Mouse (Mus musculus) lung, adult 2 months (tissue): ENCODE results near the gene Grpel1. TPM values are rescaled to one million over a fixed set of nuclear protein-coding genes. Genes with fewer than 3 reads are reported as not detected.

Source experiments
- DNase-seq: peaks from one replicate; pipeline ENCODE4 v3.0.0; 2022
- H3K4me1 ChIP-seq: fragments of 200-500 bp; 2 replicates; pipeline ENCODE4 v1.6.1; 2011; ENCODE audit warnings: low read length; ENCODE audit not compliant: control insufficient read depth, insufficient read depth
- H3K4me3 ChIP-seq: fragments of 200-500 bp; replicated peaks from 2 replicates; pipeline ENCODE3; 2011; ENCODE audit warnings: low read depth, mild to moderate bottlenecking, control low read depth, low read length; ENCODE audit errors: extremely low read depth
- CTCF ChIP-seq: fragments of 200-500 bp; IDR thresholded peaks from 2 replicates; pipeline ENCODE4 v1.5.1; 2011; ENCODE audit warnings: mild to moderate bottlenecking, low read length, control low read depth; ENCODE audit not compliant: insufficient read depth
- POLR2A ChIP-seq: fragments of 200-500 bp; IDR thresholded peaks from 2 replicates; pipeline ENCODE4 v1.6.1; 2011; ENCODE audit warnings: low read depth, mild to moderate bottlenecking, control low read depth, low read length, borderline replicate concordance; ENCODE audit errors: extremely low read depth
- WGBS: fragments of 180-500 bp; shearing (Covaris S2); methylation state at CpG from one replicate; pipeline ENCODE4 v1.1.7; 2018; 5-methylcytosine and 5-hydroxymethylcytosine counted together
- polyA plus RNA-seq: library from polyadenylated mRNA; depleted of rRNA; stranded (reverse); fragments of >200 nt; gene quantifications from 2 replicates; pipeline ENCODE4 v1.2.3, GENCODE M21; 2012; rRNA removed

The Grpel1 gene
- polyA plus RNA-seq, 1 experiment = 9.1 TPM

DNA sequence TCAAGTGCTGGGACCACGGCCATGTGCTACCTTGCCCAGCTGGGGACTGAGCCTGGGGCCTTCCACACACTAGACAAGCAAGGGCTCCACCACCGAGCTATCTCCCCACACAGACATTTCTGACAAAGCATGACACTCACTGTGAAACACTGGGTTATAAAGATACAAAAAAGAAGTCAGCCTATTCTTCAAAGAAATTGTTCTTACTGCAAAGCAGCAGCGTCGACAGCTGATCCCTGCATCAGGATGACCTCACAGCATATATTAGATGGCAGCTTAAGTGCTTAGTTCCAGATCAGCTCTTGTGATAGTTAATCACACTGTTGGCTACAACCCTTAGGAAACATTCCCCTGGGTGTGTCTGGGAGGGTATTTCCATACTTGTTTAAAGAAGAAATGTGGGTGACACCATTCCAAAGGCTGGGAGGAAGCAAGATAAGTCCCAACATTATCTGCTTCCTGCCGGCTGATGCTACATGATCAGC is 58.5 kb downstream of the Grpel1 start:
- TF ChIP-seq CTCF (no peak), POLR2A (no peak)
- Histone ChIP-seq H3K4me3 (no peak overlapping the region), H3K4me1 (no peaks in the 10 kb centered on the region)
- no peak for DNase-seq
- 57% methylated on average over 5 of the region's 5 CpGs for WGBS

Other genes with a start within 250 kb of the Grpel1 start
- gene Sorcs2, start 66.9 kb upstream of the Grpel1 start, polyA plus RNA-seq = 17.5 and 19.3 TPM in 2 replicates
- 13.4 and 13.9 TPM in 2 replicates for gene Tada2b, start 19.3 kb downstream of the Grpel1 start, polyA plus RNA-seq
- gene Ccdc96, start 19.6 kb downstream of the Grpel1 start, polyA plus RNA-seq = 0.37 and 0.82 TPM in 2 replicates
- gene Tbc1d14, start 128.3 kb downstream of the Grpel1 start, polyA plus RNA-seq = 19.2 and 30.2 TPM in 2 replicates
- 14.4 and 23.3 TPM in 2 replicates for gene D5Ertd579e, start 231.0 kb downstream of the Grpel1 start, polyA plus RNA-seq